Mouse (Mus musculus): Measurements from ENCODE around the gene Cyp4b1.

DNA sequence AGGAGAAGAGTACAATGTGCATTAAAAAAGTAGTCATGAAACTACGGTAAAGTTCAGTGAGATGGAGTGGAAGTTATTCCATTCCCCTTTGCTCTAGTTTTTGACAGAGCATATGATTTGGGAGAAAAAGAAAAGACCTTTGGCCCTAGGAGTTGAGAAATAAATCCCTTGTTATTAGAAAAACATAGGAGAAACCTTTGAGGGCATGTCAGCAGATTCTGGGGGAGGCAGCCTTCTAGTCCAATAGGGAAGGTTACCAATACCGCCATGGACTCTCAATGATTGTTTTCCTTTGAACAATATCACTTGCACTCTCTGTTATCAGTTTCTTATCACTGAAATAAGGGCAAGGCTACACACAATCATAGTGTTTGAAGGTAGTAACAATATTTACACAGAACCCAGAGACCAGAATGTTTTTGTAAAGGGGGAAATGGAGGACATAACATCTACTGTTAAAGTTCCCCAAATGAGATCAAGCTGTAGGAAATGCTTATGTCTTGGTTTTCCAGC, 50.6 kb downstream of the Cyp4b1 start:
- no peak for TF ChIP-seq CTCF (IDR thresholded peaks at IDR 0.05; ENCODE audit: low read depth, low read length)
- TF ChIP-seq POLR2A (IDR thresholded peaks at IDR 0.05; ENCODE audit: insufficient read depth, low read length) = no peak
